Mouse (Mus musculus) heart, postnatal 25 days (tissue): Measurements from ENCODE around the gene Mrps12. TPM values are rescaled to one million over a fixed set of nuclear protein-coding genes. Genes with fewer than 3 reads are reported as not detected.

Experiments used
- DNase-seq: peaks from one replicate; pipeline ENCODE4 v3.0.0; 2022; ENCODE audit warnings: low spot score
- intact Hi-C: fragments of 180-260 bp; cut with DNase I; formaldehyde crosslinking; loops from one replicate; pipeline ENCODE4 v1.15.1; 2025
- total RNA-seq, 2 experiments: library from RNA; stranded (reverse); gene quantifications; 2 replicates each; pipeline ENCODE4 v1.2.3; 2021

Gene Mrps12
- 10 to 100 TPM; 56.7 to 60.6 TPM for total RNA-seq

GRCm38 (mm10) chr7:28741709-28742438 is at the start of gene Mrps12, which contains the start of gene Sars2:
Gene Mrps12, minus strand, starts transcription at chr7:28741820.
Gene Sars2, plus strand, starts transcription at chr7:28741992.
- intact Hi-C loops, result loop anchor here (2.0 kb wide), 1 partner anchor 23 kb away; no protein-coding TSS in a partner anchor
- DNase-seq, result peak; percentile 93

GRCm38 (mm10) chr7:28790066-28790806 is 48.6 kb upstream of the Mrps12 start:
- intact Hi-C loops, result no loop called here
- DNase-seq, result no peak

- DNase-seq, result no peak
- intact Hi-C loops, result no loop called here
Observed at GRCm38 (mm10) chr7:28789235-28789634, 47.6 kb upstream of the Mrps12 start.

GRCm38 (mm10) chr7:28788307-28789195 is 46.9 kb upstream of the Mrps12 start, which contains the start of gene Rinl:
Gene Rinl, plus strand, starts transcription at chr7:28788969.
- no peak for DNase-seq
- intact Hi-C loops, result no loop called here

- no peak for DNase-seq
- intact Hi-C loops, result no loop called here
Observed at GRCm38 (mm10) chr7:28787884-28788283, 46.3 kb upstream of the Mrps12 start.

- DNase-seq, result no peak
- intact Hi-C loops, result no loop called here
Observed at GRCm38 (mm10) chr7:28785161-28785560, 43.5 kb upstream of the Mrps12 start.

GRCm38 (mm10) chr7:28781261-28781663 is 39.6 kb upstream of the Mrps12 start:
- no peak for DNase-seq
- intact Hi-C loops, result loop anchor here (2.0 to 5.0 kb wide), 2 partner anchors 191 to 258 kb away; no protein-coding TSS in a partner anchor

GRCm38 (mm10) chr7:28780857-28781256 is 39.2 kb upstream of the Mrps12 start:
- DNase-seq, result no peak

GRCm38 (mm10) chr7:28780067-28780658 is 38.5 kb upstream of the Mrps12 start:
- DNase-seq, result peak; percentile 69
- intact Hi-C loops, result loop anchor here (1.0 to 5.0 kb wide), 3 partner anchors 87 to 259 kb away; no protein-coding TSS in a partner anchor

More at GRCm38 (mm10) chr7:28780857-28781256, 39.2 kb upstream of the Mrps12 start:
- intact Hi-C loops, result loop anchor here (1.0 to 5.0 kb wide), 3 partner anchors 86 to 258 kb away; no protein-coding TSS in a partner anchor

GRCm38 (mm10) chr7:28778825-28779224 is 37.2 kb upstream of the Mrps12 start:
- intact Hi-C loops, result no loop called here
- DNase-seq, result no peak

DNA sequence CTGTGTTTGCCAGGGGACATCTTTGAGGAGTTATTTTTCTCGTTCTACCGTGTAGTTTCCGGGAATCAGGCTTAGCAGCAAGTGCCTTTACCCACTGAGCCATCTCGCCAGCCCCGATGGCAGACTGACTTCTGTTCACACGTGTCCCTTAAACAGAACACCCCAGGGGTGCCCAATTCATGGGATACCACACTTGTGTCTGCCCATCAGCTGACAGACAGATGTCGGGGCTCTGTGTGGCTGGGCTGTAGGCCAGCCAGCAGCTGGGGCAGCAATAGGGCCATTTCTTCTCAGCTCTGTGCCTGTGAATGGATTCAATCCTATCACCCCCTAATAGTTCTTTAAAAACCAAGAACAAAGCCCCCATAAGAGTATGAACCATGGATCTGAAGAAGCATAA is 33.5 kb upstream of the Mrps12 start:
- DNase-seq, result no peak
- intact Hi-C loops, result no loop called here

GRCm38 (mm10) chr7:28774164-28774563 is 32.5 kb upstream of the Mrps12 start:
- no peak for DNase-seq
- intact Hi-C loops, result loop anchor here (5.0 kb wide), 1 partner anchor 203 kb away; no protein-coding TSS in a partner anchor

GRCm38 (mm10) chr7:28773163-28773562 is 31.5 kb upstream of the Mrps12 start:
- DNase-seq, result no peak

DNA sequence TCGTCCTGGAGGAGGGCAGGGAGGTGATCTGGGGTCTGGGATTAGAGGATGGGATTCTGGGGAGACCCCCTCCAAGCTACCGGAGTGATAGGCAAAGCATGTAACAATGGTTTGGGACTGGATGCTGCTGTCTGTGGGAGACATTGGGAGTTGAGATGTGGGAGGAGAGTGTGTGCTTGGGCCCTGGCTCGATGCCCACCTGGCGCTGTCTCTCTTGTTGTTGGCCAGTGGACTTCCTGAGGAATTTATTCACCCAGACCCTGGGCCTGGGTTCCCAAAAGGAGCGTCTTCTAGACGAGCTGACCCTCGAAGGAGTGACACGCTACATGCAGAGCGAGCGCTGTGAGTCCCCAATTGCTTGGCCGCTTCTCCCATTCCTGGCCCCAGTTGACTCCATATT is 30.2 kb upstream of the Mrps12 start:
- intact Hi-C loops, result loop anchor here (5.0 kb wide), 1 partner anchor 205 kb away; no protein-coding TSS in a partner anchor
- DNase-seq, result no peak

More at GRCm38 (mm10) chr7:28773163-28773562, 31.5 kb upstream of the Mrps12 start:
- intact Hi-C loops, result loop anchor here (5.0 kb wide), 1 partner anchor 204 kb away; no protein-coding TSS in a partner anchor

GRCm38 (mm10) chr7:28770309-28770708 is 28.7 kb upstream of the Mrps12 start:
- no peak for DNase-seq

GRCm38 (mm10) chr7:28769414-28769958 is 27.9 kb upstream of the Mrps12 start:
- no peak for DNase-seq
- intact Hi-C loops, result no loop called here

More at GRCm38 (mm10) chr7:28770309-28770708, 28.7 kb upstream of the Mrps12 start:
- intact Hi-C loops, result loop anchor here (5.0 kb wide), 1 partner anchor 207 kb away; no protein-coding TSS in a partner anchor

- intact Hi-C loops, result no loop called here
- DNase-seq, result no peak
Observed at GRCm38 (mm10) chr7:28767462-28767965, 25.9 kb upstream of the Mrps12 start, which contains the start of gene Nfkbib. Gene Nfkbib, minus strand, starts transcription at chr7:28767512.

DNA sequence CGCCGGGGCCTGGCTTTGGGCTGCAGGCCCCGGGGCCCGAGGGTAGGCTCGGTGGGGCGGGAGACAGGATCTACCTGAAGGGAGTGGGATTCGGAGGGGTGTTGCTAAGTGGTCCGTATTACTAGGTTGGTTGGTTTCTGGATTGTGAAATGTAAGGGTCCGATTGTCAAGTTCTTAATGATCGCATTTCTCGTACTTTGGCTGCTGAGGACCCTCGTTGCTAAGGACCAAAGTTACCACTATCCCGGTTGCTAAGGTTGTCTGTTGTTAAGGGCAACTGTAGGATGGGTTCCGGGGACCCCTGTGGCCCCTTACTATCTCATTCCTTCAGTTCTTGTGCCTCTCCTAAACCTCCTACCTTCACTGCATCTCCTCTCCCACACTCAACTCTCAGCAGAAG is 25.3 kb upstream of the Mrps12 start:
- no peak for DNase-seq
- intact Hi-C loops, result no loop called here
